Mouse (Mus musculus) erythroblast, embryonic 14.5 days (primary cell): ENCODE measurements around the gene Sh3bgrl.

Source experiments
- GATA1 ChIP-seq: IDR thresholded peaks from 2 replicates; pipeline ENCODE4 v1.6.1; 2012; ENCODE audit warnings: low read length, inconsistent platforms, mixed read lengths
- TAL1 ChIP-seq: IDR thresholded peaks from 3 replicates; pipeline ENCODE4 v1.6.1; 2012; ENCODE audit warnings: low read length, inconsistent platforms, mixed read lengths

- TF ChIP-seq GATA1 (no peak), TAL1 (no peak)
Observed at GRCm38 (mm10) chrX:109100441-109100840, 5.3 kb downstream of the Sh3bgrl start.
